In genomic region chr2:37760633-37761032, GRCm38 (mm10) we compare ENCODE assay signal across 22 mouse cellular contexts. TPM values are rescaled to one million over a fixed set of nuclear protein-coding genes. Genes with fewer than 3 reads are reported as not detected.
A peak's percentile ranks its signal among the peaks of the same experiment; 100 is the strongest.
DNase-seq lines count a peak whose midpoint lies in the region; TF ChIP-seq lines count a peak whose summit lies in the region.
"Had no signal": no experiment of that assay in that cellular context is flagged by ENCODE, and none has a peak within 500 bp of the region (broad histone marks: within the 10 kb centered on the region; RNA-seq: fewer than 3 reads in every experiment).

No protein-coding gene starts in this region.

- intact Hi-C loops in left cerebral cortex, adult 2 months (cut with DNase I): no loop called here
- intact Hi-C loops in left cerebral cortex, postnatal 14 days (cut with DNase I): no loop called here

- no peak for TF ChIP-seq CTCF in left cerebral cortex, adult 2 months (IDR thresholded peaks at IDR 0.05)
- TF ChIP-seq CTCF in layer of hippocampus, adult 2 months (conservative IDR thresholded peaks at IDR 0.05): no peak

- peak overlapping the region; percentile 69 for H3K27ac ChIP-seq in left cerebral cortex, adult 2 months
- no peak overlapping the region for H3K27ac ChIP-seq in layer of hippocampus, adult 2 months
- H3K27ac ChIP-seq: embryonic facial prominence, embryonic 12.5 days; forebrain, embryonic 15.5 days; hindbrain, embryonic 12.5 days had no signal

- no peak for DNase-seq in left cerebral cortex, adult 2 months (ENCODE audit: extremely low spot score in 1 of 2, low spot score in 2 of 2)
- no peak for DNase-seq in left cerebral cortex, postnatal 14 days (ENCODE audit: low spot score in 2 of 2)
- DNase-seq in ES-CJ7 (ENCODE audit: low read depth, low spot score): peak; percentile 36
- DNase-seq in thymus, postnatal 0 days (ENCODE audit: low spot score): peak; percentile 70
- DNase-seq in thymus, postnatal 36 days: peak; percentile 24 to 49
- no peak for DNase-seq in layer of hippocampus, adult 2 months (ENCODE audit: low spot score in 2 of 2)
- no peak for DNase-seq in cerebellum, adult 9-11 months
- no peak for DNase-seq in heart, adult 8-10 months (ENCODE audit: low spot score)
- DNase-seq: adrenal gland, adult 8-10 months; adrenal gland, postnatal 36 days; B cell, adult 2 months; cerebellum, adult 2 months; cerebellum, postnatal 14 days; gastrocnemius, postnatal 36 days; heart, adult 11 months; heart, postnatal 10 days; heart, postnatal 4 days had no signal

- H3K4me3 ChIP-seq in left cerebral cortex, adult 2 months: no peak overlapping the region
- no peak overlapping the region for H3K4me3 ChIP-seq in layer of hippocampus, adult 2 months
- H3K4me3 ChIP-seq: embryonic facial prominence, embryonic 12.5 days; forebrain, embryonic 15.5 days; heart, embryonic 10.5 days; hindbrain, embryonic 12.5 days had no signal

RNA-seq across cellular contexts. Expression of gene Crb2, which starts 15.4 kb away (rescaled TPM):
- total RNA-seq in left cerebral cortex, adult 2 months (2021): 1 to 10 TPM; 2.9 to 4.4 TPM
- 1 to 10 TPM; 5.2 to 5.6 TPM for total RNA-seq in left cerebral cortex, postnatal 14 days (2021)
- polyA plus RNA-seq in thymus, postnatal 0 days (2015; fragmentation: Nextera tagmentation; extraction: Ambion mirVana): 0.10 and 0.17 TPM in 2 replicates
- total RNA-seq in layer of hippocampus, adult 2 months (2021): 1 to 10 TPM; 3.7 to 3.9 TPM
- total RNA-seq in heart, adult 8-10 months (2022): 1 to 10 TPM in 1 of 4 experiments, under 1 TPM in 3; 0.41 to 1.1 (median 0.77) TPM
- total RNA-seq: common myeloid progenitor, adult 5-6 weeks had no signal

RNA-seq across cellular contexts. Expression of gene Strbp, which starts 57.0 kb away (rescaled TPM):
- total RNA-seq in left cerebral cortex, adult 2 months (2021): 100 to 1,000 TPM; 292 to 322 TPM
- total RNA-seq in left cerebral cortex, postnatal 14 days (2021): 100 to 1,000 TPM; 234 to 237 TPM
- 63.3 and 70.5 TPM in 2 replicates for polyA plus RNA-seq in thymus, postnatal 0 days (2015; fragmentation: Nextera tagmentation; extraction: Ambion mirVana)
- 100 to 1,000 TPM; 174 to 175 TPM for total RNA-seq in layer of hippocampus, adult 2 months (2021)
- 10 to 100 TPM; 11.5 to 21.8 (median 16.1) TPM for total RNA-seq in heart, adult 8-10 months (2022)

Comparison
In these comparisons a context has a peak if more than half of its experiments do, and no peak if none do; other contexts are left out.
1. DNase-seq: peak in ES-CJ7 (single experiment), thymus, postnatal 0 days (single experiment) and thymus, postnatal 36 days (2 of 2); none in left cerebral cortex, adult 2 months (0 of 2), left cerebral cortex, postnatal 14 days (0 of 2), layer of hippocampus, adult 2 months (0 of 2), cerebellum, adult 9-11 months (single experiment) and heart, adult 8-10 months (single experiment).
2. RNA of gene Strbp, which starts 57.0 kb away (total RNA-seq): 292 to 322 TPM in left cerebral cortex, adult 2 months, 234 to 237 TPM in left cerebral cortex, postnatal 14 days and 174 to 175 TPM in layer of hippocampus, adult 2 months; 11.5 to 21.8 TPM in heart, adult 8-10 months; every median in the first group is over 4 times any median in the second.